In the genomic region with DNA sequence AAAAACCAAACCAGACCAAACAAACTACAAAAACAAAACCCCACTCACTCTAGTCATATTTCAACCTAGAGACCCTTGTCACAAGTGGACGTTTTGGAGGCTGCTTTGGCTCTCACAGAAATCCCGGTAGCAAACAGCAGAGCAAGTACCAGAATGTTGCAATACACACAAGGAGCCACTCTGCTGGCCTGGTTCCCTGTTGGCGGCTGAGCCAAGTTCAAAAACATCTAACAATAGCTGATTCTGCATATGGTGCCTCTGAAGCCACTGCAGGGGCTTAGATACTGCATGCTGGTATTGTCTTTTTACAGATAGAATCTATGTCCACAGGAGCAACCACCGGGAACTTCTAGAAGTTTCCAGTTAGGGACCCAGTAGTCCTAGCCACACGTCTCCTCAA, we compare ENCODE assay signal across 9 mouse cellular contexts.
DNase-seq lines count a peak whose midpoint lies in the region; ATAC-seq and TF ChIP-seq lines count a peak whose summit lies in the region.
"Had no signal": no experiment of that assay in that cellular context is flagged by ENCODE, and none has a peak within 500 bp of the region (broad histone marks: within the 10 kb centered on the region; RNA-seq: fewer than 3 reads in every experiment).

No protein-coding gene starts in this region.

- 39% methylated on average over 5 of the region's 5 CpGs for WGBS in lung, postnatal 0 days

- H3K36me3 ChIP-seq in lung, postnatal 0 days (ENCODE audit: insufficient read depth, low read length), result no peaks in the 10 kb centered on the region
- H3K36me3 ChIP-seq: stomach, embryonic 15.5 days had no signal

- H3K4me3 ChIP-seq in lung, postnatal 0 days (ENCODE audit: low read depth, low read length), result no peak overlapping the region
- H3K4me3 ChIP-seq: stomach, embryonic 15.5 days had no signal

- DNase-seq in gastrocnemius, adult 18-20 months (ENCODE audit: low spot score), result peak; percentile 34
- no peak for DNase-seq in gastrocnemius, postnatal 25 days
- DNase-seq in cerebellum, adult 11-12 months, result peak; percentile 85
- DNase-seq in gastrocnemius, postnatal 14 days, result peak; percentile 15
- DNase-seq in lung, postnatal 0 days (ENCODE audit: low spot score), result peak; percentile 36
- no peak for DNase-seq in thymus, postnatal 14 days
- no peak for DNase-seq in urinary bladder, postnatal 25 days (ENCODE audit: low spot score)
- no peak for DNase-seq in B cell, adult 2 months

- H3K9me3 ChIP-seq in lung, postnatal 0 days (ENCODE audit: low read length), result no peaks in the 10 kb centered on the region
- H3K9me3 ChIP-seq: stomach, embryonic 15.5 days had no signal

- H3K4me1 ChIP-seq in lung, postnatal 0 days (ENCODE audit: insufficient read depth, low read depth, low read length), result no peaks in the 10 kb centered on the region
- H3K4me1 ChIP-seq: stomach, embryonic 15.5 days had no signal

- H3K4me2 ChIP-seq in lung, postnatal 0 days (replicated peaks; ENCODE audit: low read depth, low read length), result no peak overlapping the region
- H3K4me2 ChIP-seq: stomach, embryonic 15.5 days had no signal

- no peaks in the 10 kb centered on the region for H3K27me3 ChIP-seq in lung, postnatal 0 days (replicated peaks; ENCODE audit: insufficient read depth, low read length)
- H3K27me3 ChIP-seq: stomach, embryonic 15.5 days had no signal

- no peak for TF ChIP-seq CTCF in lung, postnatal 0 days (IDR thresholded peaks at IDR 0.05)

- intact Hi-C loops in gastrocnemius, postnatal 14 days (cut with DNase I; ENCODE audit: low total_unique reads), result no loop called here

- no peak for TF ChIP-seq EP300 in lung, postnatal 0 days (IDR thresholded peaks at IDR 0.05)

- H3K27ac ChIP-seq in lung, postnatal 0 days (ENCODE audit: low read length), result no peak overlapping the region
- H3K27ac ChIP-seq: stomach, embryonic 15.5 days had no signal

- no peak overlapping the region for H3K9ac ChIP-seq in lung, postnatal 0 days (replicated peaks; ENCODE audit: low read depth)
- H3K9ac ChIP-seq: stomach, embryonic 15.5 days had no signal

- ATAC-seq in lung, postnatal 0 days, result peak; percentile 67

Comparison
In these comparisons a context has a peak if more than half of its experiments do, and no peak if none do; other contexts are left out.
1. DNase-seq: peak in gastrocnemius, adult 18-20 months (single experiment), cerebellum, adult 11-12 months (single experiment), gastrocnemius, postnatal 14 days (single experiment) and lung, postnatal 0 days (single experiment); none in gastrocnemius, postnatal 25 days (single experiment), thymus, postnatal 14 days (single experiment), urinary bladder, postnatal 25 days (single experiment) and B cell, adult 2 months (0 of 2).